Mouse (Mus musculus): Measurements from ENCODE around the gene Shisa5.

- no peak for TF ChIP-seq POLR2A (IDR thresholded peaks at IDR 0.05; ENCODE audit: insufficient read depth, low read depth, low read length)
- no peak for TF ChIP-seq CTCF (IDR thresholded peaks at IDR 0.05; ENCODE audit: insufficient read depth, low read depth, low read length)
These were observed 60.0 kb downstream of the Shisa5 start for GRCm38 (mm10) chr9:109098366-109098765.

Data from olfactory bulb, adult 2 months (tissue).